Mouse (Mus musculus) G1E (cell line): ENCODE measurements at regions not wholly inside any gene's neighbourhood (a gene's known extent, or its start where the extent isn't known, plus 50 kb on each side); places are given as distances from the start of the nearest gene placed in this dataset.

Experiments
- CTCF ChIP-seq: IDR thresholded peaks from 2 replicates; pipeline ENCODE4 v1.5.1; 2012; ENCODE audit warnings: low read depth, low read length, inconsistent platforms, mixed read lengths
- GATA1 ChIP-seq: IDR thresholded peaks from 2 replicates; pipeline ENCODE4 v1.6.1; 2012; ENCODE audit warnings: borderline replicate concordance, low read length, inconsistent platforms, mixed read lengths
- GATA2 ChIP-seq: IDR thresholded peaks from 2 replicates; pipeline ENCODE4 v1.6.1; 2012; ENCODE audit warnings: low read depth, low read length, inconsistent platforms, borderline replicate concordance

DNA sequence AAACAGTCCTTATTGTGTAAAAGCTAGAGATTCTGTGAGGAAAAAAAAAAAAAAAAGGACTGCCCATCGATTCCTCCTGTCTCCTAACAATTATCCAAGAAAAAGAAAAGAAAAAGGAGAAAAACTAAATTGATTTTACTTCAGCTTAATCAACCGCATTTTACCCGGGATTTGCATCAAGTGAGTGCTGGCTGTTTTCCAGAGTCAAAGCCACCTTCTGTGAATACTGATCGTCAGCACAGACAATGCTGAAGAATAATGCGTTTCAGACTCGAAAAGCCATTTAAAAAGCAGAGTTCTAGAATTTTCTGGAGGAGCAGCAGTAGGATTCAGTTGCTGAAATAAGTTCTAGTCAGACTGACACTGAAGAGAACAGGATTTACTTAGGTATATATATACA lies 131.1 kb downstream of the Kcnk1 start:
- TF ChIP-seq CTCF (no peak), GATA1 (no peak), GATA2 (no peak)
